Mouse (Mus musculus) erythroblast, embryonic 14.5 days (primary cell): ENCODE results near the gene 9230102O04Rik.

Source experiments
- GATA1 ChIP-seq: IDR thresholded peaks from 2 replicates; pipeline ENCODE4 v1.6.1; 2012; ENCODE audit warnings: low read length, inconsistent platforms, mixed read lengths
- TAL1 ChIP-seq: IDR thresholded peaks from 3 replicates; pipeline ENCODE4 v1.6.1; 2012; ENCODE audit warnings: low read length, inconsistent platforms, mixed read lengths

- TF ChIP-seq TAL1 (no peak), GATA1 (no peak)
Observed at GRCm38 (mm10) chr2:9893272-9893953, 4.1 kb upstream of the 9230102O04Rik start.
